Mouse (Mus musculus) midbrain, embryonic 12.5 days (tissue): Measurements from ENCODE around the gene Ms4a4a. TPM values are rescaled to one million over a fixed set of nuclear protein-coding genes. Genes with fewer than 3 reads are reported as not detected.

Experiments used
- polyA plus RNA-seq: library from polyadenylated mRNA; unstranded; fragments of >200 nt; fragmentation: Nextera tagmentation; extraction: Ambion mirVana; gene quantifications from 2 replicates; pipeline ENCODE4 v1.2.1, GENCODE M21; 2016

Gene Ms4a4a
- polyA plus RNA-seq, 1 experiment from 2014 or later = 1.9 TPM

Other genes starting within 250 kb of the Ms4a4a start
- not detected in 2 replicates for gene 1700017D01Rik, start 244.6 kb upstream of the Ms4a4a start, polyA plus RNA-seq
- not detected in 2 replicates for gene 1700025F22Rik, start 210.2 kb upstream of the Ms4a4a start, polyA plus RNA-seq
- gene Ms4a13, start 178.8 kb upstream of the Ms4a4a start, polyA plus RNA-seq = not detected in 2 replicates
- not detected in 2 replicates for gene Ms4a12, start 143.1 kb upstream of the Ms4a4a start, polyA plus RNA-seq
- gene Ms4a1, start 109.3 kb upstream of the Ms4a4a start, polyA plus RNA-seq = not detected in 2 replicates
- gene Ms4a5, start 91.7 kb upstream of the Ms4a4a start, polyA plus RNA-seq = not detected in 2 replicates
- 0.04 TPM in 1 of 2 replicates, not detected in the other for gene Ms4a14, start 61.1 kb upstream of the Ms4a4a start, polyA plus RNA-seq
- 2.3 and 2.7 TPM in 2 replicates for gene Ms4a7, start 39.4 kb upstream of the Ms4a4a start, polyA plus RNA-seq
- 0.13 and 0.17 TPM in 2 replicates for gene Ms4a4c, start 29.2 kb downstream of the Ms4a4a start, polyA plus RNA-seq
- gene Ms4a4b, start 68.0 kb downstream of the Ms4a4a start, polyA plus RNA-seq = not detected in 2 replicates
- gene Ms4a6c, start 93.8 kb downstream of the Ms4a4a start, polyA plus RNA-seq = 2.1 and 3.1 TPM in 2 replicates
- gene Gm8369, start 110.4 kb downstream of the Ms4a4a start, polyA plus RNA-seq = not detected in 2 replicates
- gene Ms4a6b, start 141.0 kb downstream of the Ms4a4a start, polyA plus RNA-seq = 3.1 and 3.3 TPM in 2 replicates
- gene Ms4a4d, start 161.3 kb downstream of the Ms4a4a start, polyA plus RNA-seq = 0.20 TPM in 1 of 2 replicates, not detected in the other
- gene Ms4a6d, start 229.3 kb downstream of the Ms4a4a start, polyA plus RNA-seq = 2.9 and 4.1 TPM in 2 replicates
- not detected in 2 replicates for gene Ms4a2, start 248.2 kb downstream of the Ms4a4a start, polyA plus RNA-seq